Mouse (Mus musculus) intestine, postnatal 0 days (tissue): ENCODE data around the gene Uqcr10. TPM values are rescaled to one million over a fixed set of nuclear protein-coding genes. Genes with fewer than 3 reads are reported as not detected.
A peak's percentile ranks its signal among the peaks of the same experiment; 100 is the strongest.

Source experiments
- ATAC-seq: fragments of 200-750 bp; cut with Nextera tagmentation; 2 replicates; pipeline ENCODE4 v1.8.0; 2017; ENCODE audit warnings: mild to moderate bottlenecking, moderate TSS enrichment, moderate library complexity
- H3K27ac ChIP-seq: fragments of 300-500 bp; sonication (generic); 2 replicates; pipeline ENCODE4 v1.5.1; 2014; ENCODE audit warnings: mild to moderate bottlenecking, low read depth, low read length, moderate library complexity
- H3K27me3 ChIP-seq: fragments of 300-500 bp; sonication (generic); replicated peaks from 2 replicates; pipeline ENCODE4 v1.6.1; 2014; ENCODE audit warnings: low read length, mixed read lengths; ENCODE audit not compliant: control insufficient read depth, insufficient read depth
- H3K36me3 ChIP-seq: fragments of 300-500 bp; sonication (generic); 2 replicates; pipeline ENCODE4 v1.6.1; 2014; ENCODE audit warnings: mild to moderate bottlenecking, moderate library complexity; ENCODE audit not compliant: control insufficient read depth, insufficient read depth
- H3K4me1 ChIP-seq: fragments of 300-500 bp; sonication (generic); replicated peaks from 2 replicates; pipeline ENCODE4 v1.6.1; 2014; ENCODE audit warnings: antibody characterized with exemption, low read length, mixed read lengths; ENCODE audit not compliant: control insufficient read depth, insufficient read depth
- H3K4me2 ChIP-seq: fragments of 300-500 bp; sonication (generic); replicated peaks from 2 replicates; pipeline ENCODE4 v1.6.1; 2014; ENCODE audit warnings: low read depth, mild to moderate bottlenecking, moderate library complexity
- H3K4me3 ChIP-seq: fragments of 300-500 bp; sonication (generic); 2 replicates; pipeline ENCODE4 v1.5.1; 2014; ENCODE audit warnings: low read depth, low read length
- H3K9ac ChIP-seq: fragments of 300-500 bp; sonication (generic); 2 replicates; pipeline ENCODE4 v1.6.1; 2014; ENCODE audit warnings: mild to moderate bottlenecking, low read depth, low read length
- H3K9me3 ChIP-seq: fragments of 300-500 bp; sonication (generic); 2 replicates; pipeline ENCODE4 v1.6.1; 2016; ENCODE audit warnings: mixed run types; ENCODE audit not compliant: control insufficient read depth
- CTCF ChIP-seq: sonication (generic); IDR thresholded peaks from 2 replicates; pipeline ENCODE4 v1.5.1; 2016; ENCODE audit warnings: low read depth, mild to moderate bottlenecking, control low read depth, antibody characterized with exemption, moderate library complexity
- WGBS: fragments of 180-500 bp; shearing (Covaris S2); extraction: QIAGEN DNeasy Blood & Tissue Kit; methylation state at CpG from one replicate; pipeline ENCODE4 v1.1.7; 2014; 5-methylcytosine and 5-hydroxymethylcytosine counted together
- polyA plus RNA-seq: library from polyadenylated mRNA; unstranded; fragments of >200 nt; fragmentation: Nextera tagmentation; extraction: Ambion mirVana; gene quantifications from 2 replicates; pipeline ENCODE4 v1.2.1, GENCODE M21; 2015

The Uqcr10 gene
- polyA plus RNA-seq, 1 experiment from 2014 or later = 1,847 TPM

GRCm38 (mm10) chr11:4678700-4679440, 25.3 kb downstream of the Uqcr10 start:
- Histone ChIP-seq H3K27ac (no peak overlapping the region), H3K4me2 (no peak overlapping the region), H3K9ac (no peak overlapping the region), H3K4me1 (no peaks in the 10 kb centered on the region), H3K27me3 (no peaks in the 10 kb centered on the region), H3K36me3 (peaks cover 69% of the 10 kb centered on the region), H3K9me3 (no peaks in the 10 kb centered on the region), H3K4me3 (no peak overlapping the region)
- ATAC-seq = no peak
- TF ChIP-seq CTCF = no peak
- WGBS = 81% methylated on average over 13 of the region's 13 CpGs

- no peak overlapping the region for H3K27ac ChIP-seq
- no peaks in the 10 kb centered on the region for H3K9me3 ChIP-seq
- no peak for TF ChIP-seq CTCF
- WGBS = 85% methylated on average over 7 of the region's 7 CpGs
- H3K4me3 ChIP-seq = no peak overlapping the region
- no peaks in the 10 kb centered on the region for H3K4me1 ChIP-seq
- peaks cover 65% of the 10 kb centered on the region for H3K36me3 ChIP-seq
- no peak overlapping the region for H3K4me2 ChIP-seq
- H3K27me3 ChIP-seq = no peaks in the 10 kb centered on the region
- H3K9ac ChIP-seq = no peak overlapping the region
- no peak for ATAC-seq
Observed at GRCm38 (mm10) chr11:4677250-4677872, 26.8 kb downstream of the Uqcr10 start.

GRCm38 (mm10) chr11:4675693-4676092, 28.4 kb downstream of the Uqcr10 start:
- Histone ChIP-seq H3K9ac (no peak overlapping the region), H3K36me3 (peaks cover 48% of the 10 kb centered on the region), H3K4me2 (no peak overlapping the region), H3K27me3 (no peaks in the 10 kb centered on the region), H3K4me3 (no peak overlapping the region), H3K27ac (no peak overlapping the region), H3K4me1 (no peaks in the 10 kb centered on the region), H3K9me3 (no peaks in the 10 kb centered on the region)
- no peak for TF ChIP-seq CTCF
- ATAC-seq = 0 out of 2 replicates have a peak, but pooled peaks have one; percentile 31
- WGBS = 86% methylated on average over 6 of the region's 6 CpGs

GRCm38 (mm10) chr11:4675126-4675562, 29.0 kb downstream of the Uqcr10 start:
- Histone ChIP-seq H3K4me3 (no peak overlapping the region), H3K27me3 (no peaks in the 10 kb centered on the region), H3K9me3 (no peaks in the 10 kb centered on the region), H3K27ac (no peak overlapping the region), H3K9ac (no peak overlapping the region), H3K4me2 (no peak overlapping the region), H3K36me3 (peaks cover 45% of the 10 kb centered on the region), H3K4me1 (no peaks in the 10 kb centered on the region)
- peak; percentile 86 for ATAC-seq
- TF ChIP-seq CTCF = no peak
- 45% methylated on average over 6 of the region's 6 CpGs for WGBS

GRCm38 (mm10) chr11:4674593-4674992, 29.5 kb downstream of the Uqcr10 start:
- Histone ChIP-seq H3K36me3 (peaks cover 40% of the 10 kb centered on the region), H3K4me2 (no peak overlapping the region), H3K9me3 (no peaks in the 10 kb centered on the region), H3K27ac (no peak overlapping the region), H3K4me3 (no peak overlapping the region), H3K9ac (no peak overlapping the region), H3K4me1 (no peaks in the 10 kb centered on the region), H3K27me3 (no peaks in the 10 kb centered on the region)
- no peak for ATAC-seq
- no peak for TF ChIP-seq CTCF
- 90% methylated on average over 1 of the region's 1 CpGs for WGBS

GRCm38 (mm10) chr11:4671736-4672135, 32.4 kb downstream of the Uqcr10 start:
- H3K4me1 ChIP-seq = no peaks in the 10 kb centered on the region
- no peak for TF ChIP-seq CTCF
- H3K36me3 ChIP-seq = peaks cover 26% of the 10 kb centered on the region
- no peaks in the 10 kb centered on the region for H3K9me3 ChIP-seq
- H3K27me3 ChIP-seq = no peaks in the 10 kb centered on the region
- H3K4me3 ChIP-seq = no peak overlapping the region
- H3K4me2 ChIP-seq = no peak overlapping the region
- WGBS = 66% methylated on average over 4 of the region's 4 CpGs
- ATAC-seq = no peak
- H3K27ac ChIP-seq = no peak overlapping the region
- no peak overlapping the region for H3K9ac ChIP-seq
